Mouse (Mus musculus): Measurements from ENCODE around the gene Frmd4b.

DNA sequence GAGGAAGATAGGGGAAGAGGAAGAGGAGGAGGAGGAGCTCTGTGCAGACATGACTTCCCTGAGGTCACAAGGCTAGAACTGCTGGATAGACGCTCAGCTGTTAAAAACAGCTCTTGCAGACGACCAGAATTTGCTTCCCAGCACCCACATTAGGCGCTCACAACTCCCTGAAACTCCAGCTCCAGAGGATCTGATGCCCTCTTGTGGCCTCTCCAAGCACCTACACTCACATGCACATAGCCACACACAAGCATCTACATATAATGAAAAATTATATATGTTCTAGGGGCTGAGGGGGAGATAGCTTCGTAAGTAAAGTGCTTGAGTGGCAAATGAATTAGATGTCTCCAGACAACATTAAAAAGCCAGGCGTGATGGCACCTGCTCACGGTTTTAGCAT lies 378.0 kb downstream of the Frmd4b start:
- no peak for TF ChIP-seq CTCF (IDR thresholded peaks at IDR 0.05; ENCODE audit: borderline replicate concordance, control insufficient read depth, extremely low read depth, insufficient read depth, low read length, poor library complexity)
- TF ChIP-seq POLR2A (IDR thresholded peaks at IDR 0.05; ENCODE audit: control insufficient read depth, extremely low read depth, insufficient read depth, low read length, poor library complexity) = no peak

Measured in thymus, adult 2 months (tissue).